Mouse (Mus musculus) gastrocnemius, postnatal 14 days (tissue): ENCODE results near the gene Cbx8. TPM values are rescaled to one million over a fixed set of nuclear protein-coding genes. Genes with fewer than 3 reads are reported as not detected.

ENCODE experiments used
- DNase-seq: peaks from one replicate; pipeline ENCODE4 v3.0.0; 2021; ENCODE audit warnings: mixed read lengths
- intact Hi-C: fragments of 180-260 bp; cut with DNase I; formaldehyde crosslinking; loops from one replicate; pipeline ENCODE4 v1.15.1; 2025; ENCODE audit warnings: low total_unique reads
- total RNA-seq, 2 experiments: library from RNA; stranded (reverse); gene quantifications; 2 replicates each; pipeline ENCODE4 v1.2.3; 2021

Cbx8 gene
- total RNA-seq, 2 experiments from 2014 or later, result 2.1 to 2.7 TPM

DNA sequence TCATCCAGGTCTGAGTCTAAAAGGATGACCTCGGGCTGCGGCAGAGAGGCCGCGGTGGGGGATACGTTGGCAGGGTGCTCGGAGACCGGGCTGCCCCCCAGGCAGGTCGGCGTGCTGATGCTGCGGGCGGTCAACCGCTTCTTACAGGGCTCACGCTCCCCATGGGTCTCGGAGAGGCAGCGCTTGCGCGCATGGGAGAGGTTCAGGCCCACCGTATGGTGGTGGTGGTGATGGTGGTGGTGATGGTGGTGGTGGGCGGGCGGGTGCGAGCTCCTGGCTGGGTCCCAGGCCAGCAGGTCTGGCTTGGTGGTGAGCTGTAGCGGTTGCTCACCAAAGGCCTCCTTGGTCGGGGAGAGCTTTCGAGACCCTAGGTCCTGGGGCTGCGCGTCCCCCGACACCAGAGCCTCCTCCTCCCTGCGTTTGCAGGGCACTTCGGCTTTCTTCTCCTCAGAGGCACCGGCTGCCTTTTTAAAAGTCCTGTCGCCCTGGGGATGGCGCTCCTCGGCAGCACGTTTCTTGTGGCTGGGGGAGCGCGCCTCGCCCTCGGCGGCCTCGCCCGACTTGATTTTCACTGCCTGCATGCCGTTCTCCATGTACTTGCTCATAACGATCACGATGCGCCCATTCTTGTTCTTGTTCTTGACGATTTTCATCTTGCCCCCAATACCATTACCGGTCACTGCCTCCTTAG is 40.5 kb upstream of the Cbx8 start:
- intact Hi-C loops, result loop anchor here (10.0 kb wide), 2 partner anchors 46 to 104 kb away; no protein-coding TSS in a partner anchor
- no peak for DNase-seq

DNA sequence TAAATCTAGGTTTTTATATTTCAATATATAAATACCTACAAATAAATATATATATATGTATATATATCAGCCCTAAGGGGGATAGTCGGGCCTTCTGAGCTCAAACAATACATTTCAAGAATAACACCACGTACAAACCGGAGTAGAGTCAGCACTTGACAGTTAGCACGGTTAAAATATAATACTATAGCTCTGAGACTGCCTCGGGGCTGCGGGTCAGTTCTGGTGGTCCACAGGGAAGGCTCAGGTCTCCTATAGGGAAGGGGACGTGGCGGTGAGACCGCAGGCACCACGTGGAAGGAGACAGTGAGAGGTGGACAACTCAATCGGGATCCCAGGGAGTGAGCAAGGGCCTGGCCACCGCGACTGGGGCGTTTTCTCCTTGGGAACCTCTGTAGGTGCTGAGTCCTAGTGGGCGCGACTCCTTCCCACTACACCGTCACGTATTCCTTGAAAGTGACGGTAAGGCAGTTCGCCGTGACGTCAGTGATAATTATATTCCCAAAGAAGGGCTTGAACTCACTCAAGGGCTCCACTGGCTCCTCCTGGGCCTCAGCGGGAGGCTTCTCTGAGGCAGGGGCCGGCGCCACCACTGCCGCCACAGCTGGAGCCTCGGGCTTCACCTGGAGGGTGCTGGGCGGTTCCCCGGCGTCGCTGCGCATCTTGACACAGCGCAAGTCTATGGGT is 39.8 kb upstream of the Cbx8 start:
- intact Hi-C loops, result loop anchor here (10.0 kb wide), 2 partner anchors 46 to 104 kb away; no protein-coding TSS in a partner anchor
- DNase-seq, result no peak

DNA sequence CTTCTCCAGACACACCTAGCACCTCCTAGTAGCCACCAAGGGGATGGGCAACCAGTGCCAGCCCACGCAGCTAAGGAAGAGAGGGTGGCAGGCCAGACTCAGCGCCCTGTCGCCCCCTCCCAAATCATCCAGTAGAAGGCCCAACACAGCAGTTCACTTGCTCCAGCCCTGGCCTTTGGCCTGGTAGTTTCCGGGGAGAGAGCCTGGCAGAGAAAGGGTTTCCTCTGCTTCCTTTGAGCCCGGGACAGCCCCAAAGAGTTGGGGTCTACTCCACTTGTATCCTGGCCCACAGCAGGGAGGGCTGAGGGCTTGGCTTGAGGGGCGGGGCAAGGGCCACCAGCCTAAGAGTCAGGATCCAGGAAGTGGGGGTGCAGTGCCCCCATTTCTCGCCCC is 38.7 kb upstream of the Cbx8 start:
- intact Hi-C loops, result no loop called here
- DNase-seq, result no peak

DNA sequence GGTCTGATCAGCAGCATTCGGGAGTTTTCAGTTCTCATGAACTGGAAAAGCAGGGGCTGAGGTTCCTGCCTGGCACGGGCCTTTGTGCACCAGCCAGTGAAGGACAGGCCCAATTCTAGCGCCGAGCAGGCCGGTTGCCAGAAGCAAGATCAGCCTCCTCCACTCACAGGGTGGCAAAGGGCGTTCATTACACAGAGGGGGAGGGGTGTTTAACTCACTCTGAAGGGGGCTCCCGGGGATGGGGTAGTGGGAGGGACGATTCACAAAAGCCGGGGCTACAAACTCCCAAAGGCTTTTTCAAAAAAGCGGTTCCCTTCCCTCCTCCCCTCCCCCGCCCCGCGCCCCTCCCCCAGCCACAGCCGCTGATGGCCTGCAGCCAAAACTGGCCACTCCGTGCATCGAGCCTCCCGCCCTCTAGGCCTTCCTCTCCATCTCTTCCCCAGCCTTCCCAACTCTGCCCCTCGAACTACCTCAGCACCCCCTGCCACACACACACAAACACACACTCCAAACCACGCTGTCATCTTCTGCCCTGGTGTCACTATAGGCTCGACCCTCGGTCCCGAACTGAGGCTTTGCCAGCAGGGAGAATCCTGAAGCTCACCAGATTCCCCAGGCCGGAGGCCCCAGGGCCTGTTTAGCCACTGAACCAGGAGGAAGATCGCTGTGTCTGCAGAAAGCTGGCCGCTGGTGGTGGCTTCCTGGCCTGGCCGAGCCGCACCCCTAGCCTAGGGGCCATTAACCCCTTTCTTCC is 38.1 kb upstream of the Cbx8 start:
- intact Hi-C loops, result no loop called here
- no peak for DNase-seq

DNA sequence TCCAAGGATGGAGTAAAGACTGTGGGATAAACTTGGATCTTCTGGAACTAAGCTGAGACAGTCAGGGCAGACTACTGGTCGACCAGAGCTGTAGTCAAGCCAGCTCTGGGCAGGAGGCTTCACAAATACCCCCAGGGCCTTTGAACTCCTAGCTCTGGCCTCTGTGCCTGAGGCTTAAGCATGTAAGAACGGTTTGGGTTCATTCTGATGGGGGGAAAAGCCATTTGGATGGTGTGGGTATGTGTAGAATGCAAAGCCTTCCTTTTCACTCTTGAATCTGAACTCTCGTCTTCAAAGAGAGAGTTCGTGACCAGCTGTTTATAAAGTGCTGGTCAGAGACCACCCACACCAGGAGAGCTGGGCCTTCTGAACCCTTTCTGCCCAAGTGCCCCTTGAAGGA is 37.0 kb upstream of the Cbx8 start:
- no peak for DNase-seq
- intact Hi-C loops, result no loop called here

DNA sequence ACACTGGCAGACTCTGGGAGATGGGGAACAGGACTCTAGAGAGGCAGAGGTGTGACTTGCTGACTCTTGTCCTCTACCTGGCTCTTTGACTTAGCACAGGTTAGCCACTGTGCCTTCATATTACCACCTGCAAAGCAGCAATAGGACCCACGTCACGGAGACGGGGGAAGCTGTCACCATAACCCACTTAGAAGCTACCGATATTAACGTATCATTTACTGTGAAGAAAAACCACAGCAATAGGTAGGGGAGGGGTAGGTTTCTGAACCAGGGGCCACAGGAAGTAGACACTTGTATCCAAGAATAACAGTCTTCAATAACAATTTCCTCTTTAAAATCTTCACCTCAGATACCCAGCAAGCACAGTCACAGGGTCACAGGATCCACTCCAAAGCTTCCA is 35.0 kb upstream of the Cbx8 start:
- no peak for DNase-seq
- intact Hi-C loops, result no loop called here

DNA sequence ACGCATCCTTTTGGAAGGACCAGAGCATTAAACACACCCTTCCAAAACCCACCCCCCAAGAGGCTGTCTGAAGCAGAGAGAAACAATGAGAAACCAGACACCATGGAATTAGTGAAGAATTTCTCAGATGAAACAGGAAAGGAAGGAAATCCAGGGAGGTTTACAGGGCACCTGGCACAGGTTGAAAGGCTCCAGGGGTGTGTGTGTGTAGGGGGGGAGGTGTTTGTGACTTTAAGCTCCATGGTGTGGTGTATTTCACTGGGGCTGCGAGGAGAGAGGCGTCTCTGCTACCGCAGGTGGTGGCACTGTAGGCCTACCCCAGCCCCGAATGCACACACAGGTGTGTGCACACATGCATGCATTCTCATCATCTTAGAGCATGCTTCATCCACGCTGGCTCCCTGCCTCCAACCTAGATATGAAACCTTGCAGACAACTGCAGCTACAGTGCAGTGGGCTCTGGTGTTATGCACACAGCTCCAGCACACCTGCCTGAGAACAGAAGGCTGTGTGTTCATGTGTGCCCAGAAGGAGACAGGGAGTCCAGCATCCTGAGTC is 33.2 kb upstream of the Cbx8 start:
- intact Hi-C loops, result no loop called here
- no peak for DNase-seq

DNA sequence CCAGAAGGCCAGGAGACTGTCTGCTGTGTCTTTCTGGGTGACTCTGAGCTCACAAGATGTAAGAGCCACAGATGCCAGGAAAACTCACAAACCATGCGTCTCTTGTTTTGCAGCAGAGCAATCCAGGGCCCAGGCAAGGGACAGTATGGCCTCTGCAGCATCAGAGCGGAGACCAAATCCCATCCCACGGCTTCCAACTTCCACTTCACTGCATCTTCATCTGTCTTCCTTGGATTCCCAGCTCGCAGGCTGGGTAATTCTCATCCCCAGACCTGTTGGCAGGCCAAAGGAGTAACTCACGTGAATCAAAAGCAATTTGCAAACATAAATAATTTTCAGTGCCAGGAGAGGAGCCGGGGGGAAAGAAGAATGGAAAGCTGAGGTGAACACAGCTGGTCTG is 32.2 kb upstream of the Cbx8 start:
- no peak for DNase-seq
- intact Hi-C loops, result no loop called here

DNA sequence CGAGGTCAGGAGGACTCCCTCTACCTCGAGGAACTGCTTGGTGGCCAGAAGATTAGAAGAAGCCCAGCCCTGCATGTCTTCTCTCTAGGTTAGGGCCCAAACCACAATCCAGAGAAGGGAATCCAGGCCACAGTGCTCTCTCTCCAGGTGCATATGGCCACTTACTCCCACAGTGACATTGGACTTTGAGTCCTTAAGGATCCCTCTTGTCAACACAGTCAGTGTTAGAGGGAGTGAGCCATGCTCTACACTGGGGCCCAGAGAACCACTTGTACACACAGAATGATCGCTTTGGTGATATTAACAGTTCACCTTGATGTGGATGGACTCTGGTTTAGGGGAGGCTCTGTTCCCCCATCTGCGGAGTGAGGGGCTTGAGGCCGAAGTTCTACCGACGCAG is 31.5 kb upstream of the Cbx8 start:
- no peak for DNase-seq
- intact Hi-C loops, result no loop called here

DNA sequence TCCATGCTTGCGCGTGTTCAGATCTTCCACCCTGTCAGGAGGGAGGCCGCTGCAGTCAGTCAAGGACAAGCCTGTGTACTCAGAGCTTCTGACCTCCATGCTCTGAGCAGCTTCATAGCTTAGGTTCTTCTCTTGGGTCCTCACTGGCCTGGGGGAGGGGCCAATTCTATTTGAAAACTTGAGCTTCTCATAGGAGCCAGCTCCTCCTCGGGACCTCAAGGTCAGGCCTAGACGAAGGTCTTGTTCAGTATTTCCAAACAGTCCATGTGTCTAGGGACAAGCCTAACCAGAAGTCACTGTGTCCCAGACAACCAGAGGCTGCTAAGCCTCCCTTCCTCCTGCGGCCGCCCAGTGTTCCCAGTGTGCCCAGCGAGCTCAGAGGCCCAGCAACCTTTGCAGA is 26.1 kb upstream of the Cbx8 start:
- intact Hi-C loops, result no loop called here
- no peak for DNase-seq

DNA sequence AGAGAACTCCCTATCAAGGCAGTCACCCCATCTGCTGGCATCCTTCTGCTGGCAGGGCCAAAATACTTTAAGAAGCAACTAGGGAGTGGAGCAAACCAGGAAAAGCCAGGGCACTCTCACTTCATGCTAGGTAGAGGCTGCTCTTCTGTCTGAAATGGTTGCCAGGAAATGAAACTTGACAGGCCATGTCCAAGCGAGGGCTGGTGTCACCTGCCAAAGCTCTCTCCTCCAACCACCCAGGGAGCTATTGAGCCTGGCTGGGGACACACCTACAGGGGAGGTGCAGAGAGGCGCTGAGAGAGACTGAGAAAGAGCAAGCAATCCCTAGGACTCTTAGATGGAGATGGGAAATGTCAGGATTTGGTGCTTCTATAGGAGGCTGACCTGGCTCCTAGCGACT is 18.5 kb upstream of the Cbx8 start:
- intact Hi-C loops, result no loop called here
- no peak for DNase-seq

DNA sequence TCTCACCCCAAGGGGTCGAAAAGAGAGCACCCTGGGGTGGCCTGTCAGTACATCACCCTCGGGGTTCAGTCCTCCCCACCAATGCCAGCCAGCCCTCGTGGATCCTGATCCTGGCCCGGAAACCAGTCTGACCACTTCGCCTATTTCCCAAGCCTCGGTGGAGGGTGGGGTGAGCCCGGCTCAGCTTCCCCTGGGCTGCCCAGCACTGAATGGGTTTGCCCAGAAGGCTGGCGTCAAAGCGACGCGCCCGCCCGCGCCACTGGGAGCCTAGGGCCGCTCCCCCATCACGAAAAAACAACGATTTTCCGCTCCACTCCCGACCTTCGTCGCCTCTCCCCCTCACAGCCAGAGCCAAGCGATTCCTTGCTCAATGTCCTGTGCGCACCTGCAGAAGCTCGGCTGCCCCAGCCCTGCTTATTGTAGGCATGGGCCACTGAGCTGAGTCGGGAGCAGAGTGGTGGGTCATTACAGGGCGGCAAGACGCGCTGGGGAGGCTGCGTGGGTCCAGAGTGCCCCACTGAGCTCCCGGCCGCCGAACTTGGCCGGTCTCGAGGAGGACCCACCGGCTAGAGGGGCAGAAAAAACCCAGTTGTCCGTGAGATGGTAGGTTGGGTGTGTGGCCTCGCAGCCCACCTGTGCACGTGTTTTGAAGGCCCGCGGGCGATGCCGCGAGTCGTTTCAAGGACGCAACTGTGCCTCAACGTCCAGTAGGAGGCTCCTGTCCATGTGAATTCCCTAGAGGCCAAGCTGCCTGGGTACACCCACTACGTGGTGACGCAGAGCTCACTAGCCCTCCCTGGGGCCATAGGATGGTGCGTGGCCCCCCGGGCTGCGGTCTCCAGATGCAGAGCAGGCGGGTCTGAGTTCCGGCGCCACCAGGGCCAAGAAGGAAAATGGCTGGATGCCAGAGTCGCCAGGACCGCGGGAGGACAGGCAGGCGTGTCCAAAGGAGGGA is 17.5 kb upstream of the Cbx8 start:
- no peak for DNase-seq
- intact Hi-C loops, result no loop called here

DNA sequence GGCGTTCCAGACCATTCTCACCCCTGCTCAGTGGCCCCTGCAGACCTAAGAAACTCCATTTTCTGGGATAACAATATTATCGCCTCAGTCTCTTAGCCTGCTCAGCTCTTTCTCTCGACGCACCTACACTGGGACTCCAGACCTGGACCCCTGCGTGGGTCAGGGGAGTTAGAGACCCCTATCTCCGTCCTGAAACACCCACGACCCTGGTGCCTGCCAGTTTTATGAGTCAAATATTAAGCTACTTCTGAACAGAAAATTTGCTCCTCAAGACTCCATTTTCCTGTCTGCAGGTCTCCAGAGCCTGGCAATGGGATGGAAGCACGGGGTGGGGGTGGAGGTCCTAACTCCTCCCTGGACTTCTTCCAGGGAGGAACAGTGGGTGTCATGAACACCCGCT is 16.5 kb upstream of the Cbx8 start:
- intact Hi-C loops, result no loop called here
- DNase-seq, result no peak

DNA sequence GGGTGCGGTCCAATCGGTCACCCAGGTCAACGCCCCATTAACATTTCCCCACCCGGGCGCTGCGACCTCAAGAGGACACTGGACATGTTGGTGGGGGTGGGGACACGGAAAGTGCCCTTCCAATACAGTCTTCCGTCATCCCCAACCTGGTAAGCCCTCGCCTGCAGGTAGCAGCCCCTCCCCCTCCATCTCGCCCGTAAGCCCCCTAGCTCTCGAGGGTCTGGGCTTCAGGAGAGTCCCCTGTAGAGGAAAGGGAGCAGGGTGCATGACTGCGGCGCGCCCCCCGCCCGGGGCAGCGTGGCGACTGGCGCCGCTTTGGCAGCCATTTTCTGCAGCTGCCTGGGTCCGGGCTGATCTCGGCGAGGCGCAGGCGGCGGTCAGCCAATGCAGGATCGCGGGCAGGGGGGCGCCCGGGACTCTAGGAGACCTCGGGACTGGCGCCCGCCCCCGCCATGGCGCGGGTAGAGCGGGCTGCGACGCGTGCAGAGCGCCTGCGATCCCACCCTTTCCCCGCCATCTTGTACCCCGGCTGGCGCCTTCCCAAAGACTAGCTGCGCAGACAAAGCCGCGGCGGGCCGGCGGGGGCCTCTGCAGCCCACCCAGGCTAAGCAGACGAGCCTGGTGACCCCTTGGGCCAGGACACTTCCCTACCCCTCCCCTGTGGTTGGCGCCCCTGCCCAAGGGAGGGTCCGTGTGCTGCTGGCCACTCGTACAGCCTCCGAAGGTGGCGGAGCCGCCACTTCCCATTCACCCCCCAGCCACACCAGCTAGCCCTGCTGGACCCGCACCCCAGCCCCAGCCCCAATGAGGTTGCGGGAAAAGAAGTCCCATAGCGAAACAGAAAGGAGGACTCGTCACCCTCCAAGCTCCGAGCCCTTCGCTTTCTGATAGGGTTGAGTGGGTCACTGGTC is 15.8 kb upstream of the Cbx8 start:
- intact Hi-C loops, result no loop called here
- DNase-seq, result no peak

DNA sequence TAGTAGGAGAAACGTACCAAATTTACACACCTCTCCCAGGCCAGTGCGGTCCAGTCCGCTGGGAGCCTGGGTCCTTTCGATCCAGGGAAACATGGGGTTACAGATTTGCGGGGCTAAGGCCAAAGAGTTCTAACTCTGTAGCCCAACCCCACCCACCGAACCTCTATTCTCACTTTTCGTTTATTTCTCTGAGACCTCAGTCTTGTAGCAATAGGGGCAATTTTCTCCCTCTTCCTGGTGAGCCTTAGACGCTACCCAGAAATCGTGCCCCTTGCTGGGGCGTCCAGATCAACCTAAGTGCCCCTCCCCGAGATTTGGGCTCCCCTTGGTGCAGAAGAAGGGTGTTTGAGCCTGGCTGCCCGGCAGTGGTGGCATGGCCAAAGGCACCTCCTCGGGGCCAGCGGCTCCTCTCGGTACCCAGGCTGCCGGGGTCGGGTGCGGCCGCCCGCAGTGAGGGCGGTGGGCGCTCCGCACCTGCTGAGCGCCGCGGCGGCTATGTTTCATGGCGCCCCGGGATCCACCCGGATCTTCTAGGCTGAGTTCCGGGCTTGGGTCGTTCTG is 14.9 kb upstream of the Cbx8 start:
- intact Hi-C loops, result no loop called here
- no peak for DNase-seq

DNA sequence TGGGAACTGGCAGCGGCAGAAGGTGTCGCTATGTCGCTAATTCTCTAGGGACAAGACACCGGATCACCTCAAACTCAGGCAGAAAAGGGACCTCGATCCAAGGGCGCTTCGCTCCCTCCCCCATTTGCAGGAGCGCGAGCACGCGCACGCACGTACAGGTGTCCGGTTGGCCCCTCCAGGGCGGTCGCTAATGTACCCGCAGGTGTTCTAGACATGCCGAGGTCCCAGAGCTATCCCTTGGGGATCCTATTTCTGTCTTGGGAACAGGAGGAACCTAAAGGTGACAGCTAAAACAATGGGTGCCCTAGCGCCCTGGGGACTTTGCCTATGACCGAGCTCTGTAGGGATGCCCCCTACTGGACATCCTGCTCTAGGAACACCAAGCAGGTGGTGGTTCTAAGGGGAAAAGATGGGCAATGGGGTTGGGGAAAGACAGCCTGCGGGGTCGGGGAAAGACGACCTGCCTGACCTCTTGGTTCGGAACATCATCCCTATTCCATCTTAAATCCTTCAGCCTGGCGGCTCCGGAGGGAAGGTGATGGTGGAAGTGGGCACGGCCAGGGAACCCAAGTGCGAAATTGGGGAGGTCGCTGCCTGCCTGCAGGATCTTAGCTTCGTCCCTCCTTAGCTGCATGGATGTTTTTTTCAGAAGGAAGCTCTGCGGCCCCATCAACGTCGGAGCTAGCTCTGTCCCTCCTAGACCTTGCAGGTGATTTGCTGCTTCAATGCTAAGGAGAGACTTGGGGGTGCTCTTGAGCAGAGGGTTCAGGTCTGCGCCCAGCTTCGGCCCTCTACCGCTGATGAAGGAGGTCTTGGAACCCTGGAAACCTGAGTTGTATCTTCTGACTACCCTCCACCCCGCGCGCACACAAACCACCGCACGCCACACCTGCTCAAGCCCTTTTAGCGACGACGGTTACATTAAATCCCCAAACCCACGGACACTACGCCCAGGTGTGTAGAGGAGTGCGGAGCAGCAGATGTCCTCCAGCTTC is 13.9 kb upstream of the Cbx8 start:
- DNase-seq, result no peak
- intact Hi-C loops, result no loop called here
